Mouse (Mus musculus): Measurements from ENCODE around the gene Acsm2. TPM values are rescaled to one million over a fixed set of nuclear protein-coding genes. Genes with fewer than 3 reads are reported as not detected.
A peak's percentile ranks its signal among the peaks of the same experiment; 100 is the strongest.

Acsm2 gene
- polyA plus RNA-seq, 1 experiment from 2014 or later, result 0.15 TPM

DNA sequence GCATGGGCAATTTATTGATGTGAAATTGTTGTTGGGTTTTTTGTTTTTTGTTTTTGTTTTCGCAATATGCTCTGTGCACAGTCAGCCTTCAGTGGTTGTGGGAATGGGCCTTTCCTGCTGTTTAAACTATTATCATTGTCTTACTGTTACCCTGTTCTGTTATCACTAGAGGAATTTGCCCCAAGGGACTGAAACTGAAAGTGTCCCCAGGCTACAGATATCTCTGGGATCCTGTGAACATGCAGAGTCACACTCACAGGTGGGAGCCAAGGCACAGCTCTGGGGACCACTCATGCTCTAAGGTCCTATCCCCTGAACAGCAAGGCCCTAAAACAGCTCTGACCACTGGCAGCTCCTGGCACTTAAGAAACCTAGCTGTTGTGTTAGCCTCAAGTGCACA, 27.0 kb upstream of the Acsm2 start:
- DNase-seq, result no peak
- Histone ChIP-seq H3K4me3 (ENCODE audit: low read depth, low read length) (no peak overlapping the region), H3K27ac (ENCODE audit: low read depth) (peak overlapping the region; percentile 59; the same call in 1 of the 2 replicates), H3K4me2 (ENCODE audit: low read depth, low read length) (peak overlapping the region; percentile 42; the same call in 1 of the 2 replicates), H3K9me3 (ENCODE audit: low read length) (no peaks in the 10 kb centered on the region), H3K27me3 (ENCODE audit: insufficient read depth, low read length) (no peaks in the 10 kb centered on the region), H3K36me3 (replicated peaks; ENCODE audit: insufficient read depth, low read length) (no peaks in the 10 kb centered on the region), H3K9ac (replicated peaks) (no peak overlapping the region), H3K4me1 (ENCODE audit: insufficient read depth) (peaks cover 12% of the 10 kb centered on the region)
- ATAC-seq, result peak; percentile 26; the same call in 1 of the 2 replicates
- no peak for TF ChIP-seq EP300 (IDR thresholded peaks at IDR 0.05; ENCODE audit: low read depth)
- TF ChIP-seq CTCF (IDR thresholded peaks at IDR 0.05; ENCODE audit: low read depth), result no peak
- 74% methylated on average over 1 of the region's 1 CpGs for WGBS (ENCODE audit: insufficient replicate concordance)

DNA sequence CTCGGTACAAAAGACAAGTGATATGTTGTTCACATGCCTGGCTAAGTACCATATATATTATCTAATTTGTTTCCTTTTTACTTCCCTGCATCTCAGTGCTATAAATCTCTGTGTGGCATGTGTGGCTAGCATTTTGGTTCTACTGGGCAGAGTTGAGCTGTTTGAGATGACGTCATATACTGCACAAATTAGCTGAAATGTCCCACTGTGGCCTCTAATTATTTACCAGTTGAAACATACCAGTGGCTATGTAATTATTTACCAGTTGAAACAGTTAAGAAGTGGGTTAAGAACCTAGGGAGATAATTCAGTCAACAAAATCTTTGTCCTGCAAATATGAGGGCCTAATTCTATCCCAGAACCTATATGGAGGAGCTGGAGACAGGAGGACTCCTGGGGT, 26.6 kb upstream of the Acsm2 start:
- Histone ChIP-seq H3K4me1 (ENCODE audit: insufficient read depth) (peaks cover 8% of the 10 kb centered on the region), H3K27ac (ENCODE audit: low read depth) (peak overlapping the region; percentile 59; the same call in 1 of the 2 replicates), H3K27me3 (ENCODE audit: insufficient read depth, low read length) (no peaks in the 10 kb centered on the region), H3K4me2 (ENCODE audit: low read depth, low read length) (peak overlapping the region; percentile 42; the same call in 1 of the 2 replicates), H3K9ac (replicated peaks) (no peak overlapping the region), H3K4me3 (ENCODE audit: low read depth, low read length) (no peak overlapping the region), H3K36me3 (replicated peaks; ENCODE audit: insufficient read depth, low read length) (no peaks in the 10 kb centered on the region), H3K9me3 (ENCODE audit: low read length) (no peaks in the 10 kb centered on the region)
- DNase-seq (no peak), ATAC-seq (peak; percentile 53)
- 58% methylated on average over 2 of the region's 2 CpGs for WGBS (ENCODE audit: insufficient replicate concordance)
- no peak for TF ChIP-seq CTCF (IDR thresholded peaks at IDR 0.05; ENCODE audit: low read depth)

DNA sequence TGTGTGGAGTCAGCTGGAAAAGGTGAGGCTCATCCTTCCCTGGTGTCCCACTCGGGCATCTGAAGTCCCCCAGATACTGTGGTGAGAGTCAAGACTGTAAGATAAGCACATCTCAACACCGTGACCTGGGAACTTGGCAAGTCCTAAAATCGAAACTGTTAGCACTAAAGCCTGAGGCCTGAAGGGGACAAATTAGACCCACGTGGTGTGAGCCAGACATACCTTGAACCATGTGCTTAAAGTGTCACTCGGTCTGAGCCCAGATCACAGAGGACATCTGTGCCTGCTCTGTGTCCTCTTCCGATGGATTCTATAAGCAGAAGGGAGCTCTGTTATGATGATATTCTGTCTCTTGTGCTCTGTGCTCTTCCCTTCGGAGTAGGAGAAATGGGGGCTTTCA, 25.5 kb upstream of the Acsm2 start:
- peaks cover 8% of the 10 kb centered on the region for H3K4me1 ChIP-seq (ENCODE audit: insufficient read depth)
- no peak overlapping the region for H3K9ac ChIP-seq (replicated peaks)
- WGBS (ENCODE audit: insufficient replicate concordance), result 62% methylated on average over 7 of the region's 7 CpGs
- TF ChIP-seq CTCF (IDR thresholded peaks at IDR 0.05; ENCODE audit: low read depth) (no peak), EP300 (IDR thresholded peaks at IDR 0.05; ENCODE audit: low read depth) (no peak)
- H3K27me3 ChIP-seq (ENCODE audit: insufficient read depth, low read length), result no peaks in the 10 kb centered on the region
- ATAC-seq (peak; percentile 26; the same call in 1 of the 2 replicates), DNase-seq (no peak)
- H3K4me3 ChIP-seq (ENCODE audit: low read depth, low read length), result no peak overlapping the region
- no peaks in the 10 kb centered on the region for H3K9me3 ChIP-seq (ENCODE audit: low read length)
- H3K27ac ChIP-seq (ENCODE audit: low read depth), result 0 out of 2 replicates have a peak overlapping the region, but pooled peaks have one; percentile 16
- H3K4me2 ChIP-seq (ENCODE audit: low read depth, low read length), result no peak overlapping the region
- H3K36me3 ChIP-seq (replicated peaks; ENCODE audit: insufficient read depth, low read length), result no peaks in the 10 kb centered on the region

DNA sequence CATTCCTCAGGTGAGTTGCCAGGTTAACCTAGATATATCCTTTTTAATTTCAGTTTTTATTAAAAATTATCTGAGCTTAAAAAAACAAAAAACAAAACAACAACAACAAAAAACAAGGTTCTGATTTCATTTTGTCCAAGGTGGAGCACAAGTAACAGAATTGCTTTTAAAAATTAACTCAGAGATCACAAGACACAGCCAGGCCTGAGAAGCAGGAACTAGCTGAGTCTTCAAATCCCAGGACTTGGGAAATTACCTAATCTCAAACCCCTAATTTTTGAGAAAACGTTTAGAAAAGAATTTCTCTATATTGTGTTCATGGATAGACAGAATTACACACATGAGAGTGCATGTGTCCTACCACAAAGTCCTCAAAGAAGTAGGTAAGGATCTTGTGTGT, 21.2 kb upstream of the Acsm2 start:
- H3K9me3 ChIP-seq (ENCODE audit: low read length), result no peaks in the 10 kb centered on the region
- H3K4me2 ChIP-seq (ENCODE audit: low read depth, low read length), result no peak overlapping the region
- no peak for DNase-seq
- H3K9ac ChIP-seq (replicated peaks), result no peak overlapping the region
- H3K4me1 ChIP-seq (ENCODE audit: insufficient read depth), result peaks cover 6% of the 10 kb centered on the region
- H3K4me3 ChIP-seq (ENCODE audit: low read depth, low read length), result no peak overlapping the region
- no peaks in the 10 kb centered on the region for H3K27me3 ChIP-seq (ENCODE audit: insufficient read depth, low read length)
- TF ChIP-seq CTCF (IDR thresholded peaks at IDR 0.05; ENCODE audit: low read depth) (no peak), EP300 (IDR thresholded peaks at IDR 0.05; ENCODE audit: low read depth) (no peak)
- no peak overlapping the region for H3K27ac ChIP-seq (ENCODE audit: low read depth)
- H3K36me3 ChIP-seq (replicated peaks; ENCODE audit: insufficient read depth, low read length), result no peaks in the 10 kb centered on the region
- 33% methylated on average over 1 of the region's 1 CpGs for WGBS (ENCODE audit: insufficient replicate concordance)
- ATAC-seq, result no peak

DNA sequence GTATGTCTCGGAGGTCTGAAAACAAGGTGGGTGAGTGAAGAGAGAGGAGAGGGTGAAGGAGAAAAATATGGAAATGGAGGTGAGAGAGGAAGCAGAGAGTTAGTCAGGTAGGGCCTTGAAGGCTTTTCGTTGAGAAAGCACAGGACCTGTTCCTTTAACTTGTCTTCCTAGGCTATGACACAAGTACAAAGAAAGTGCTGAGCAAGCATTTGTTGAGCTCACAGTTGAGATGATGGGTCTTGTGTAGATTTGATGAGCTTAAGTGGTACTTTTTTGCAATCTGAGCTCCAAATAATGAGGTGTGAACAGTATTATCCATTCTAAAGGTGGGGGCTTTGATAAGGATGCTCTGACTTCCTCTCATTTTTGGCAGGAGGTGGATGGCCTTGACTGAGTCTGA, 19.8 kb upstream of the Acsm2 start:
- 68% methylated on average over 2 of the region's 2 CpGs for WGBS (ENCODE audit: insufficient replicate concordance)
- no peak for TF ChIP-seq CTCF (IDR thresholded peaks at IDR 0.05; ENCODE audit: low read depth)
- no peak overlapping the region for H3K4me3 ChIP-seq (ENCODE audit: low read depth, low read length)
- no peaks in the 10 kb centered on the region for H3K4me1 ChIP-seq (ENCODE audit: insufficient read depth)
- no peaks in the 10 kb centered on the region for H3K27me3 ChIP-seq (ENCODE audit: insufficient read depth, low read length)
- H3K9ac ChIP-seq (replicated peaks), result no peak overlapping the region
- no peak overlapping the region for H3K27ac ChIP-seq (ENCODE audit: low read depth)
- no peaks in the 10 kb centered on the region for H3K9me3 ChIP-seq (ENCODE audit: low read length)
- no peak overlapping the region for H3K4me2 ChIP-seq (ENCODE audit: low read depth, low read length)
- ATAC-seq, result no peak
- no peak for DNase-seq
- no peaks in the 10 kb centered on the region for H3K36me3 ChIP-seq (replicated peaks; ENCODE audit: insufficient read depth, low read length)

DNA sequence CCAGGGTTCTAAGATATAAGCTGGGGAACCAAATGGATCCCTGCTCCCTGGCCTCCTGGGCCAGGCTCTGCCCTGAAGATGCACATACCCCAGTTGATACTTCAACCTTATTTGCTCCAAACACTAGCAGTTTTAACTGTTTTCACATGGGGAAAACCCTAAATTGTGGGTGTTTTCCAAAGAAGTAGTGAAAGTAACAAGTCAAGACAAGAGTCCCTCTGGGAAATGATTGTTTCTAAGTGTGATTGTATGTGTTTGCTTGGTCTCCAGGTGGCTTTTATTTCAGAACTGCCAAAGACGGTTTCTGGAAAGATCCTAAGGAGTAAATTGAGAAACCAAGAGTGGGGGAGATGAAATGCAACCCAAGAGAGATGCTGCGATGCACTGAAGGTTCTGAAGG, 11.7 kb upstream of the Acsm2 start:
- ATAC-seq, result no peak
- no peak for TF ChIP-seq CTCF (IDR thresholded peaks at IDR 0.05; ENCODE audit: low read depth)
- TF ChIP-seq EP300 (IDR thresholded peaks at IDR 0.05; ENCODE audit: low read depth), result no peak
- Histone ChIP-seq H3K27ac (ENCODE audit: low read depth) (no peak overlapping the region), H3K9ac (replicated peaks) (no peak overlapping the region), H3K9me3 (ENCODE audit: low read length) (no peaks in the 10 kb centered on the region), H3K36me3 (replicated peaks; ENCODE audit: insufficient read depth, low read length) (no peaks in the 10 kb centered on the region), H3K4me2 (ENCODE audit: low read depth, low read length) (no peak overlapping the region), H3K4me3 (ENCODE audit: low read depth, low read length) (no peak overlapping the region), H3K27me3 (ENCODE audit: insufficient read depth, low read length) (no peaks in the 10 kb centered on the region), H3K4me1 (ENCODE audit: insufficient read depth) (no peaks in the 10 kb centered on the region)
- no peak for DNase-seq
- WGBS (ENCODE audit: insufficient replicate concordance), result 70% methylated on average over 2 of the region's 2 CpGs

DNA sequence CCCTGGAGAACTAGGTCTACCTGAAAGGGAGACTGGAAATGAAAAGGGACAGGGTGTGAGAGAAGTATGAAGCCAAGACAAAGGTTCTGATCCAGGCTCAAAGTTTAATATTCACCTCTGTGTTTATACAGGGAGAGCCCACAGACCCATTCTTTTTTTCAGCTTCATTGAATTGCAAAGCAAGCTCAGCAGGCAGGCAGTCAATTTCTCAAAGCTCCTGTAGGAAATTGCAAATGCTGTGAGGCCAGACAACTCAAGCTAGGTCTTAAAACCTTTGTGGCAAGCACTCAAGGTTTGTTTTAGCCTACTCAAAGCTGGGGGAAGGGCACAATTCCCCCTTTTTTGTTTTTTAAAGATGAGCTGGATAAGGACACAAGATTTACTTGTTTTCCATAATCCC, 8.6 kb upstream of the Acsm2 start:
- no peak overlapping the region for H3K4me2 ChIP-seq (ENCODE audit: low read depth, low read length)
- no peaks in the 10 kb centered on the region for H3K27me3 ChIP-seq (ENCODE audit: insufficient read depth, low read length)
- no peak overlapping the region for H3K4me3 ChIP-seq (ENCODE audit: low read depth, low read length)
- no peak overlapping the region for H3K27ac ChIP-seq (ENCODE audit: low read depth)
- H3K4me1 ChIP-seq (ENCODE audit: insufficient read depth), result no peaks in the 10 kb centered on the region
- DNase-seq (no peak), ATAC-seq (no peak)
- no peak overlapping the region for H3K9ac ChIP-seq (replicated peaks)
- TF ChIP-seq CTCF (IDR thresholded peaks at IDR 0.05; ENCODE audit: low read depth) (no peak), EP300 (IDR thresholded peaks at IDR 0.05; ENCODE audit: low read depth) (no peak)
- H3K36me3 ChIP-seq (replicated peaks; ENCODE audit: insufficient read depth, low read length), result no peaks in the 10 kb centered on the region
- H3K9me3 ChIP-seq (ENCODE audit: low read length), result no peaks in the 10 kb centered on the region

Data from liver, postnatal 0 days (tissue).